Mouse (Mus musculus): Measurements from ENCODE around the gene Zfp830. TPM values are rescaled to one million over a fixed set of nuclear protein-coding genes. Genes with fewer than 3 reads are reported as not detected.

Gene Zfp830
- total RNA-seq (2021) = 10 to 100 TPM; 14.3 to 15.4 TPM

GRCm38 (mm10) chr11:82763742-82764437 lies at the start of gene Zfp830, which contains the start of gene Cct6b:
Gene Zfp830 (plus strand): TSS chr11:82764345.
Gene Cct6b (minus strand): TSS chr11:82764321.
- peak; percentile 88 to 96 for DNase-seq (ENCODE audit: extremely low spot score in 1 of 2, low spot score in 2 of 2)
- intact Hi-C loops (cut with DNase I) = loop anchor here (5.0 to 10.0 kb wide), 3 partner anchors 149 to 529 kb away; partner anchors contain the start of gene Tmem132e

GRCm38 (mm10) chr11:82719294-82719693 lies 44.9 kb upstream of the Zfp830 start:
- intact Hi-C loops (cut with DNase I) = no loop called here
- DNase-seq (ENCODE audit: extremely low spot score in 1 of 2, low spot score in 2 of 2) = no peak

- DNase-seq (ENCODE audit: extremely low spot score in 1 of 2, low spot score in 2 of 2) = no peak
- intact Hi-C loops (cut with DNase I) = no loop called here
These were observed 37.3 kb upstream of the Zfp830 start for GRCm38 (mm10) chr11:82726862-82727261.

- no peak for DNase-seq (ENCODE audit: extremely low spot score in 1 of 2, low spot score in 2 of 2)
- intact Hi-C loops (cut with DNase I) = no loop called here
These were observed 29.9 kb upstream of the Zfp830 start for GRCm38 (mm10) chr11:82734227-82734626.

- intact Hi-C loops (cut with DNase I) = no loop called here
These were observed 25.1 kb upstream of the Zfp830 start for GRCm38 (mm10) chr11:82739006-82739405.

GRCm38 (mm10) chr11:82746138-82746537 lies 18.0 kb upstream of the Zfp830 start:
- DNase-seq (ENCODE audit: extremely low spot score in 1 of 2, low spot score in 2 of 2) = peak in 1 of 2 experiments; percentile 25
- intact Hi-C loops (cut with DNase I) = no loop called here

More at GRCm38 (mm10) chr11:82739006-82739405, 25.1 kb upstream of the Zfp830 start:
- no peak for DNase-seq (ENCODE audit: extremely low spot score in 1 of 2, low spot score in 2 of 2)

- no peak for DNase-seq (ENCODE audit: extremely low spot score in 1 of 2, low spot score in 2 of 2)
- intact Hi-C loops (cut with DNase I) = no loop called here
These were observed 17.2 kb upstream of the Zfp830 start for GRCm38 (mm10) chr11:82746857-82747366.

GRCm38 (mm10) chr11:82752349-82753115 lies 11.6 kb upstream of the Zfp830 start:
- intact Hi-C loops (cut with DNase I) = no loop called here
- no peak for DNase-seq (ENCODE audit: extremely low spot score in 1 of 2, low spot score in 2 of 2)

- intact Hi-C loops (cut with DNase I) = no loop called here
- no peak for DNase-seq (ENCODE audit: extremely low spot score in 1 of 2, low spot score in 2 of 2)
These were observed 8.2 kb upstream of the Zfp830 start for GRCm38 (mm10) chr11:82755919-82756318.

GRCm38 (mm10) chr11:82762286-82762829 lies 1.8 kb upstream of the Zfp830 start:
- DNase-seq (ENCODE audit: extremely low spot score in 1 of 2, low spot score in 2 of 2) = no peak
- intact Hi-C loops (cut with DNase I) = loop anchor here (5.0 to 10.0 kb wide), 3 partner anchors 148 to 528 kb away; partner anchors contain the start of gene Tmem132e

- intact Hi-C loops (cut with DNase I) = loop anchor here (5.0 to 10.0 kb wide), 3 partner anchors 148 to 528 kb away; partner anchors contain the start of gene Tmem132e
These were observed 884 bp upstream of the Zfp830 start for GRCm38 (mm10) chr11:82763261-82763660.

GRCm38 (mm10) chr11:82764438-82764924 lies 336 bp downstream of the Zfp830 start:
- intact Hi-C loops (cut with DNase I) = loop anchor here (5.0 to 10.0 kb wide), 3 partner anchors 150 to 530 kb away; partner anchors contain the start of gene Tmem132e
- no peak for DNase-seq (ENCODE audit: extremely low spot score in 1 of 2, low spot score in 2 of 2)

More at GRCm38 (mm10) chr11:82763261-82763660, 884 bp upstream of the Zfp830 start:
- no peak for DNase-seq (ENCODE audit: extremely low spot score in 1 of 2, low spot score in 2 of 2)

- intact Hi-C loops (cut with DNase I) = loop anchor here (5.0 kb wide), 1 partner anchor 92 kb away; the partner anchor contains the start of gene Rffl
- DNase-seq (ENCODE audit: extremely low spot score in 1 of 2, low spot score in 2 of 2) = no peak
These were observed 16.0 kb downstream of the Zfp830 start for GRCm38 (mm10) chr11:82780134-82780533.

- DNase-seq (ENCODE audit: extremely low spot score in 1 of 2, low spot score in 2 of 2) = peak; percentile 92 to 96
- intact Hi-C loops (cut with DNase I) = loop anchor here (5.0 kb wide), 1 partner anchor 91 kb away; the partner anchor contains the start of gene Rffl
These were observed 17.1 kb downstream of the Zfp830 start, which contains the start of gene Lig3 for GRCm38 (mm10) chr11:82780983-82781903. Gene Lig3 (plus strand): TSS chr11:82781108.

GRCm38 (mm10) chr11:82782197-82782596 lies 18.1 kb downstream of the Zfp830 start:
- intact Hi-C loops (cut with DNase I) = loop anchor here (5.0 kb wide), 1 partner anchor 90 kb away; the partner anchor contains the start of gene Rffl

GRCm38 (mm10) chr11:82783453-82783852 lies 19.3 kb downstream of the Zfp830 start:
- intact Hi-C loops (cut with DNase I) = loop anchor here (5.0 kb wide), 1 partner anchor 89 kb away; the partner anchor contains the start of gene Rffl
- no peak for DNase-seq (ENCODE audit: extremely low spot score in 1 of 2, low spot score in 2 of 2)

More at GRCm38 (mm10) chr11:82782197-82782596, 18.1 kb downstream of the Zfp830 start:
- no peak for DNase-seq (ENCODE audit: extremely low spot score in 1 of 2, low spot score in 2 of 2)

GRCm38 (mm10) chr11:82806656-82807055 lies 42.5 kb downstream of the Zfp830 start:
- intact Hi-C loops (cut with DNase I) = no loop called here
- DNase-seq (ENCODE audit: extremely low spot score in 1 of 2, low spot score in 2 of 2) = no peak

Data from left cerebral cortex, postnatal 10 days (tissue).